Mouse (Mus musculus) T-helper 1 cell (primary cell): ENCODE measurements around the gene Birc5.

Experiments used
- in situ Hi-C: fragments of 300-600 bp; cut with MboI, MseI; formaldehyde crosslinking; loops from one replicate; pipeline ENCODE4 v1.15.1; 2025; ENCODE audit warnings: high pct_unique_total_duplicates

Gene Birc5

GRCm38 (mm10) chr11:117881787-117882186 lies 32.7 kb downstream of the Birc5 start:
- in situ Hi-C loops = no loop called here

- in situ Hi-C loops = no loop called here
These were observed 33.2 kb downstream of the Birc5 start for GRCm38 (mm10) chr11:117882208-117882607.

- in situ Hi-C loops = loop anchor here (5.0 kb wide), 2 partner anchors 56 to 1154 kb away; no protein-coding TSS in a partner anchor
These were observed 36.9 kb downstream of the Birc5 start for GRCm38 (mm10) chr11:117886000-117886399.

GRCm38 (mm10) chr11:117888168-117888852 lies 39.3 kb downstream of the Birc5 start:
- in situ Hi-C loops = loop anchor here (5.0 kb wide), 2 partner anchors 54 to 1156 kb away; no protein-coding TSS in a partner anchor

GRCm38 (mm10) chr11:117888853-117889822 lies 40.1 kb downstream of the Birc5 start:
- in situ Hi-C loops = loop anchor here (5.0 kb wide), 2 partner anchors 53 to 1157 kb away; no protein-coding TSS in a partner anchor

GRCm38 (mm10) chr11:117889887-117890340 lies 40.9 kb downstream of the Birc5 start:
- in situ Hi-C loops = loop anchor here (5.0 kb wide), 2 partner anchors 52 to 1158 kb away; no protein-coding TSS in a partner anchor

GRCm38 (mm10) chr11:117890519-117891282 lies 41.6 kb downstream of the Birc5 start:
- in situ Hi-C loops = no loop called here

GRCm38 (mm10) chr11:117891581-117892175 lies 42.6 kb downstream of the Birc5 start:
- in situ Hi-C loops = no loop called here

- in situ Hi-C loops = no loop called here
These were observed 43.1 kb downstream of the Birc5 start for GRCm38 (mm10) chr11:117892199-117892598.

- in situ Hi-C loops = no loop called here
These were observed 45.6 kb downstream of the Birc5 start for GRCm38 (mm10) chr11:117894676-117895075.

GRCm38 (mm10) chr11:117896533-117896932 lies 47.5 kb downstream of the Birc5 start:
- in situ Hi-C loops = no loop called here

GRCm38 (mm10) chr11:117902282-117902681 lies 53.2 kb downstream of the Birc5 start:
- in situ Hi-C loops = no loop called here

GRCm38 (mm10) chr11:117904442-117904841 lies 55.4 kb downstream of the Birc5 start:
- in situ Hi-C loops = no loop called here
